Mouse (Mus musculus): ENCODE measurements at regions not wholly inside any gene's neighbourhood (a gene's known extent, or its start where the extent isn't known, plus 50 kb on each side); places are given as distances from the start of the nearest gene placed in this dataset.

DNA sequence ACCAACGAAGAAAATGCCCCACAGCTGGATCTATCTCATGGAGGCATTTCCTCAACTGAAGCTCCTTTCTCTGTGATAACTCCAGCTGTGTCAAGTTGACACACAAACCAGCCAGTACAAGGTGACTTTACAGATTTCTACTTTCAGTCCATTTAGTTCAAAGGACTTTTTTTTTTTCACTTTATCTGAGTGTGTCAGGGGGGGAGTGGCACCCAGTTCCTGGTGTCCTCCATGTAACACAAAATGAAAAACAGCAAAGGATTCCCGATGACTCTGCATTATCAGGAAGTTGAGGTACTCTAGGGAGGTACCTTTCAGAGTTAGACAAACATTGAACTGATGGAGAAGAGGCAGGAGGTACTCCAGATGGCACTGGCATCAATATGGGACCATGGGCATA lies 87.4 kb downstream of the Il12a start:
- TF ChIP-seq CTCF (IDR thresholded peaks at IDR 0.05; ENCODE audit: borderline replicate concordance, control insufficient read depth, extremely low read depth, insufficient read depth, low read length, poor library complexity) (no peak), POLR2A (IDR thresholded peaks at IDR 0.05; ENCODE audit: control insufficient read depth, extremely low read depth, insufficient read depth, low read length, poor library complexity) (no peak)
